ENCODE assay signal across 29 mouse cellular contexts in the genomic region with DNA sequence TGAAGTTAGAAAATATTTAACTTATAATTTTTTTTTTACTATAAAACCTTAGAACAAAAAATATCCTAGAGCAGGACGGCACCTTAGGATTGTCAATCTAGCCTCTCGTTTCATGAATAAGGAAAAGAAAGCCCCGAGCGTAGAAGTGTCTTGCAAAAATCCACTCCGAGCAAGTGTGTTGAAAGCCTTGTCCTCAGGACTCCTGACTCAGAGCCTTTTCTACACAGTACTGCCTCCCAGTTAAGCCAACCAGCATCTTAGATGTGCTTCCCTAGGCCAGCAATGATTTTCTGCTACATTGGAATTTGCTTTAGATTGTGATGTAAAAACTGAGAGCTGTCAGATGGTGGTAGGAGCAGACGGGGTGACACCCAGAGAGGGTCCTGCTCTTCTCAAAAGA. TPM values are rescaled to one million over a fixed set of nuclear protein-coding genes. Genes with fewer than 3 reads are reported as not detected.
DNase-seq lines count a peak whose midpoint lies in the region; ATAC-seq and TF ChIP-seq lines count a peak whose summit lies in the region.
"Had no signal": no experiment of that assay in that cellular context is flagged by ENCODE, and none has a peak within 500 bp of the region (broad histone marks: within the 10 kb centered on the region; RNA-seq: fewer than 3 reads in every experiment).

No protein-coding gene starts in this region.

- DNase-seq in heart, adult 11 months: peak; percentile 68
- no peak for DNase-seq in heart, adult 2 months
- no peak for DNase-seq in layer of hippocampus, adult 2 months (ENCODE audit: low spot score in 2 of 2)
- no peak for DNase-seq in layer of hippocampus, postnatal 36 days
- peak; percentile 54 for DNase-seq in lung, postnatal 0 days (ENCODE audit: low spot score)
- no peak for DNase-seq in lung, postnatal 10 days
- DNase-seq in lung, postnatal 36 days: peak; percentile 47
- no peak for DNase-seq in lung, adult 2 months
- DNase-seq: adrenal gland, adult 2 months; adrenal gland, postnatal 10 days; adrenal gland, postnatal 25 days; B cell, adult 2 months; cerebellum, adult 11 months; cerebellum, adult 18-20 months; cerebellum, adult 8-10 months; cerebellum, adult 9-11 months; cerebellum, postnatal 14 days; cerebellum, postnatal 36 days; embryo, embryonic 11 days had no signal

- no peaks in the 10 kb centered on the region for H3K27me3 ChIP-seq in heart, adult 2 months (ENCODE audit: control insufficient read depth, insufficient read depth, low read length)
- no peaks in the 10 kb centered on the region for H3K27me3 ChIP-seq in lung, postnatal 0 days (replicated peaks; ENCODE audit: insufficient read depth, low read length)
- H3K27me3 ChIP-seq: CH12.LX; embryonic facial prominence, embryonic 13.5 days; embryonic facial prominence, embryonic 15.5 days; forebrain, embryonic 12.5 days; Patski had no signal

- no peaks in the 10 kb centered on the region; the same call in 1 of the 2 replicates for H3K4me1 ChIP-seq in heart, adult 2 months (ENCODE audit: control insufficient read depth, insufficient read depth, low read length)
- no peaks in the 10 kb centered on the region for H3K4me1 ChIP-seq in lung, postnatal 0 days (ENCODE audit: insufficient read depth, low read depth, low read length)
- peaks cover 3% of the 10 kb centered on the region; the same call in 1 of the 2 replicates for H3K4me1 ChIP-seq in lung, adult 2 months (ENCODE audit: control insufficient read depth, insufficient read depth, low read length)
- H3K4me1 ChIP-seq: embryonic facial prominence, embryonic 13.5 days; embryonic facial prominence, embryonic 15.5 days; forebrain, embryonic 10.5 days; forebrain, embryonic 12.5 days had no signal

- H3K9ac ChIP-seq in heart, adult 2 months (ENCODE audit: low read depth, low read length): no peak overlapping the region
- no peak overlapping the region for H3K9ac ChIP-seq in lung, postnatal 0 days (replicated peaks; ENCODE audit: low read depth)
- H3K9ac ChIP-seq: embryonic facial prominence, embryonic 13.5 days; embryonic facial prominence, embryonic 15.5 days; forebrain, embryonic 12.5 days had no signal

- H3K79me2 ChIP-seq in heart, adult 2 months (replicated peaks; ENCODE audit: control insufficient read depth, insufficient read depth, low read length): no peaks in the 10 kb centered on the region

- TF ChIP-seq POLR2A in heart, adult 2 months (IDR thresholded peaks at IDR 0.05; ENCODE audit: insufficient read depth, low read depth, low read length): no peak
- TF ChIP-seq POLR2A in lung, adult 2 months (IDR thresholded peaks at IDR 0.05; ENCODE audit: borderline replicate concordance, extremely low read depth, low read depth, low read length): no peak

- no peak overlapping the region for H3K27ac ChIP-seq in heart, adult 2 months
- H3K27ac ChIP-seq in layer of hippocampus, adult 2 months: peak overlapping the region; percentile 81
- no peak overlapping the region for H3K27ac ChIP-seq in lung, postnatal 0 days (ENCODE audit: low read length)
- H3K27ac ChIP-seq: embryonic facial prominence, embryonic 13.5 days; embryonic facial prominence, embryonic 15.5 days; forebrain, embryonic 10.5 days; forebrain, embryonic 12.5 days had no signal

- H3K9me3 ChIP-seq in lung, postnatal 0 days (ENCODE audit: low read length): no peaks in the 10 kb centered on the region
- H3K9me3 ChIP-seq: embryonic facial prominence, embryonic 13.5 days; embryonic facial prominence, embryonic 15.5 days; forebrain, embryonic 10.5 days; forebrain, embryonic 12.5 days; G1E had no signal

- H3K4me3 ChIP-seq in heart, adult 2 months: no peak overlapping the region
- H3K4me3 ChIP-seq in layer of hippocampus, adult 2 months: no peak overlapping the region
- H3K4me3 ChIP-seq in lung, postnatal 0 days (ENCODE audit: low read depth, low read length): no peak overlapping the region
- no peak overlapping the region for H3K4me3 ChIP-seq in lung, adult 2 months (replicated peaks; ENCODE audit: extremely low read depth, low read depth, low read length)
- H3K4me3 ChIP-seq: embryonic facial prominence, embryonic 13.5 days; embryonic facial prominence, embryonic 15.5 days; erythroblast, embryonic 14.5 days; forebrain, embryonic 10.5 days; forebrain, embryonic 12.5 days had no signal

- intact Hi-C loops in heart, adult 2 months (cut with DNase I): no loop called here

- H3K36me3 ChIP-seq in heart, adult 2 months (ENCODE audit: control insufficient read depth, insufficient read depth, low read length): no peaks in the 10 kb centered on the region
- H3K36me3 ChIP-seq in lung, postnatal 0 days (ENCODE audit: insufficient read depth, low read length): no peaks in the 10 kb centered on the region
- H3K36me3 ChIP-seq: embryonic facial prominence, embryonic 13.5 days; embryonic facial prominence, embryonic 15.5 days; forebrain, embryonic 10.5 days; forebrain, embryonic 12.5 days had no signal

- peak; percentile 81 for ATAC-seq in lung, postnatal 0 days
- ATAC-seq: CD4-positive, CD25-positive, alpha-beta regulatory T cell, adult 4 months; forebrain, embryonic 14.5 days; Patski had no signal

- WGBS in heart, adult 2 months: 79% methylated on average over 6 of the region's 6 CpGs
- WGBS in lung, postnatal 0 days: 60% methylated on average over 6 of the region's 6 CpGs
- WGBS in lung, adult 2 months: 68% methylated on average over 6 of the region's 6 CpGs

- H3K4me2 ChIP-seq in lung, postnatal 0 days (replicated peaks; ENCODE audit: low read depth, low read length): no peak overlapping the region
- H3K4me2 ChIP-seq: embryonic facial prominence, embryonic 13.5 days; embryonic facial prominence, embryonic 15.5 days; forebrain, embryonic 12.5 days had no signal

- no peak for TF ChIP-seq CTCF in heart, adult 2 months (IDR thresholded peaks at IDR 0.05)
- no peak for TF ChIP-seq CTCF in layer of hippocampus, adult 2 months (conservative IDR thresholded peaks at IDR 0.05)
- TF ChIP-seq CTCF in lung, postnatal 0 days (IDR thresholded peaks at IDR 0.05): no peak
- TF ChIP-seq CTCF in lung, adult 2 months (IDR thresholded peaks at IDR 0.05; ENCODE audit: insufficient read depth, low read length): no peak

- TF ChIP-seq EP300 in heart, adult 2 months (IDR thresholded peaks at IDR 0.05; ENCODE audit: insufficient read depth, low read depth, low read length): no peak
- no peak for TF ChIP-seq EP300 in lung, postnatal 0 days (IDR thresholded peaks at IDR 0.05)

RNA-seq across cellular contexts. Expression of gene Qtrt2, which starts 6.4 kb away (rescaled TPM):
- total RNA-seq in heart, adult 2 months (2021): 10 to 100 TPM; 12.6 to 14.3 TPM
- 13.0 and 15.8 TPM in 2 replicates for polyA plus RNA-seq in heart, adult 2 months (2012; rRNA removed)
- 10 to 100 TPM; 38.8 to 40.7 TPM for total RNA-seq in layer of hippocampus, adult 2 months (2021)
- total RNA-seq in layer of hippocampus, postnatal 36 days (2021): 10 to 100 TPM; 36.2 to 38.3 TPM
- 9.3 and 10.1 TPM in 2 replicates for polyA plus RNA-seq in lung, postnatal 0 days (2015; fragmentation: Nextera tagmentation; extraction: Ambion mirVana)
- 10.8 and 16.1 TPM in 2 replicates for polyA plus RNA-seq in lung, adult 2 months (2012; rRNA removed)

RNA-seq across cellular contexts. Expression of gene Ccdc191, which starts 43.4 kb away (rescaled TPM):
- 1 to 10 TPM; 2.7 to 3.6 TPM for total RNA-seq in heart, adult 2 months (2021)
- 1.0 and 1.5 TPM in 2 replicates for polyA plus RNA-seq in heart, adult 2 months (2012; rRNA removed)
- 1 to 10 TPM; 4.8 to 5.1 TPM for total RNA-seq in layer of hippocampus, adult 2 months (2021)
- 1 to 10 TPM; 3.5 TPM for total RNA-seq in layer of hippocampus, postnatal 36 days (2021)
- 11.0 and 11.9 TPM in 2 replicates for polyA plus RNA-seq in lung, postnatal 0 days (2015; fragmentation: Nextera tagmentation; extraction: Ambion mirVana)
- 2.0 and 2.1 TPM in 2 replicates for polyA plus RNA-seq in lung, adult 2 months (2012; rRNA removed)

RNA-seq across cellular contexts. Expression of gene Zdhhc23, which starts 46.5 kb away (rescaled TPM):
- total RNA-seq in heart, adult 2 months (2021): under 1 TPM; 0.27 to 0.42 TPM
- 0.25 and 0.32 TPM in 2 replicates for polyA plus RNA-seq in heart, adult 2 months (2012; rRNA removed)
- total RNA-seq in layer of hippocampus, adult 2 months (2021): 10 to 100 TPM; 43.4 to 49.1 TPM
- total RNA-seq in layer of hippocampus, postnatal 36 days (2021): 10 to 100 TPM; 47.1 to 47.3 TPM
- 1.1 and 1.5 TPM in 2 replicates for polyA plus RNA-seq in lung, postnatal 0 days (2015; fragmentation: Nextera tagmentation; extraction: Ambion mirVana)
- 1.6 and 2.3 TPM in 2 replicates for polyA plus RNA-seq in lung, adult 2 months (2012; rRNA removed)

Comparison
In these comparisons a context has a peak if more than half of its experiments do, and no peak if none do; other contexts are left out.
1. DNase-seq: peak in heart, adult 11 months (single experiment), lung, postnatal 0 days (single experiment) and lung, postnatal 36 days (single experiment); none in heart, adult 2 months (0 of 2), layer of hippocampus, adult 2 months (0 of 2), layer of hippocampus, postnatal 36 days (0 of 2), lung, postnatal 10 days (single experiment) and lung, adult 2 months (single experiment).
2. RNA of gene Zdhhc23, which starts 46.5 kb away (total RNA-seq): 43.4 to 49.1 TPM in layer of hippocampus, adult 2 months and 47.1 to 47.3 TPM in layer of hippocampus, postnatal 36 days; 0.27 to 0.42 TPM in heart, adult 2 months; every median in the first group is over 10 times any median in the second.